Mouse (Mus musculus) cerebellum, adult 2 months (tissue): Measurements from ENCODE around the gene Cryzl2.

ENCODE experiments used
- CTCF ChIP-seq: fragments of 200-500 bp; IDR thresholded peaks from 2 replicates; pipeline ENCODE4 v1.5.1; 2011; ENCODE audit warnings: low read depth, mild to moderate bottlenecking, control low read depth, low read length, moderate library complexity, borderline replicate concordance; ENCODE audit not compliant: insufficient read depth
- POLR2A ChIP-seq: fragments of 200-500 bp; IDR thresholded peaks from 2 replicates; pipeline ENCODE4 v1.6.1; 2011; ENCODE audit warnings: low read length, control low read depth, borderline replicate concordance; ENCODE audit not compliant: insufficient read depth

GRCm38 (mm10) chr1:157480901-157481300, 22.5 kb downstream of the Cryzl2 start:
- no peak for TF ChIP-seq CTCF
- TF ChIP-seq POLR2A = no peak
